Mouse (Mus musculus) intestine, postnatal 0 days (tissue): Measurements from ENCODE around the gene Smarcd2. TPM values are rescaled to one million over a fixed set of nuclear protein-coding genes. Genes with fewer than 3 reads are reported as not detected.

Experiments used
- ATAC-seq: fragments of 200-750 bp; cut with Nextera tagmentation; 2 replicates; pipeline ENCODE4 v1.8.0; 2017; ENCODE audit warnings: mild to moderate bottlenecking, moderate TSS enrichment, moderate library complexity
- H3K27ac ChIP-seq: fragments of 300-500 bp; sonication (generic); 2 replicates; pipeline ENCODE4 v1.5.1; 2014; ENCODE audit warnings: mild to moderate bottlenecking, low read depth, low read length, moderate library complexity
- H3K27me3 ChIP-seq: fragments of 300-500 bp; sonication (generic); replicated peaks from 2 replicates; pipeline ENCODE4 v1.6.1; 2014; ENCODE audit warnings: low read length, mixed read lengths; ENCODE audit not compliant: control insufficient read depth, insufficient read depth
- H3K36me3 ChIP-seq: fragments of 300-500 bp; sonication (generic); 2 replicates; pipeline ENCODE4 v1.6.1; 2014; ENCODE audit warnings: mild to moderate bottlenecking, moderate library complexity; ENCODE audit not compliant: control insufficient read depth, insufficient read depth
- H3K4me1 ChIP-seq: fragments of 300-500 bp; sonication (generic); replicated peaks from 2 replicates; pipeline ENCODE4 v1.6.1; 2014; ENCODE audit warnings: antibody characterized with exemption, low read length, mixed read lengths; ENCODE audit not compliant: control insufficient read depth, insufficient read depth
- H3K4me2 ChIP-seq: fragments of 300-500 bp; sonication (generic); replicated peaks from 2 replicates; pipeline ENCODE4 v1.6.1; 2014; ENCODE audit warnings: low read depth, mild to moderate bottlenecking, moderate library complexity
- H3K4me3 ChIP-seq: fragments of 300-500 bp; sonication (generic); 2 replicates; pipeline ENCODE4 v1.5.1; 2014; ENCODE audit warnings: low read depth, low read length
- H3K9ac ChIP-seq: fragments of 300-500 bp; sonication (generic); 2 replicates; pipeline ENCODE4 v1.6.1; 2014; ENCODE audit warnings: mild to moderate bottlenecking, low read depth, low read length
- H3K9me3 ChIP-seq: fragments of 300-500 bp; sonication (generic); 2 replicates; pipeline ENCODE4 v1.6.1; 2016; ENCODE audit warnings: mixed run types; ENCODE audit not compliant: control insufficient read depth
- CTCF ChIP-seq: sonication (generic); IDR thresholded peaks from 2 replicates; pipeline ENCODE4 v1.5.1; 2016; ENCODE audit warnings: low read depth, mild to moderate bottlenecking, control low read depth, antibody characterized with exemption, moderate library complexity
- WGBS: fragments of 180-500 bp; shearing (Covaris S2); extraction: QIAGEN DNeasy Blood & Tissue Kit; methylation state at CpG from one replicate; pipeline ENCODE4 v1.1.7; 2014; 5-methylcytosine and 5-hydroxymethylcytosine counted together
- polyA plus RNA-seq: library from polyadenylated mRNA; unstranded; fragments of >200 nt; fragmentation: Nextera tagmentation; extraction: Ambion mirVana; gene quantifications from 2 replicates; pipeline ENCODE4 v1.2.1, GENCODE M21; 2015

Smarcd2 gene
- polyA plus RNA-seq, 1 experiment from 2014 or later: 25.3 TPM

GRCm38 (mm10) chr11:106301765-106302164 lies 29.0 kb upstream of the Smarcd2 start, which contains the start of gene Gh:
Gene Gh, minus strand, starts transcription at chr11:106301865.
- Histone ChIP-seq H3K27ac (no peak within 1 kb of the TSS), H3K9me3 (no peaks in the 10 kb centered on the region), H3K4me3 (no peak within 1 kb of the TSS), H3K4me1 (no peaks in the 10 kb centered on the region), H3K4me2 (no peak within 1 kb of the TSS), H3K9ac (no peak within 1 kb of the TSS), H3K36me3 (no peaks in the 10 kb centered on the region), H3K27me3 (no peaks in the 10 kb centered on the region)
- ATAC-seq: no peak
- WGBS: 80% methylated on average over 9 of the region's 9 CpGs
- TF ChIP-seq CTCF: no peak

- WGBS: 85% methylated on average over 2 of the region's 2 CpGs
- H3K4me3 ChIP-seq: no peak overlapping the region
- TF ChIP-seq CTCF: no peak
- no peaks in the 10 kb centered on the region for H3K9me3 ChIP-seq
- H3K36me3 ChIP-seq: no peaks in the 10 kb centered on the region
- ATAC-seq: no peak
- H3K9ac ChIP-seq: no peak overlapping the region
- H3K27me3 ChIP-seq: no peaks in the 10 kb centered on the region
- no peak overlapping the region for H3K27ac ChIP-seq
- no peaks in the 10 kb centered on the region for H3K4me1 ChIP-seq
- H3K4me2 ChIP-seq: no peak overlapping the region
These were observed 19.1 kb upstream of the Smarcd2 start for GRCm38 (mm10) chr11:106291861-106292260.

- Histone ChIP-seq H3K27ac (no peak overlapping the region), H3K9ac (no peak overlapping the region), H3K4me3 (no peak overlapping the region), H3K36me3 (no peaks in the 10 kb centered on the region), H3K9me3 (no peaks in the 10 kb centered on the region), H3K27me3 (no peaks in the 10 kb centered on the region), H3K4me2 (no peak overlapping the region), H3K4me1 (no peaks in the 10 kb centered on the region)
- ATAC-seq: no peak
- 88% methylated on average over 5 of the region's 5 CpGs for WGBS
- TF ChIP-seq CTCF: no peak
These were observed 17.6 kb upstream of the Smarcd2 start for GRCm38 (mm10) chr11:106290376-106290775.

GRCm38 (mm10) chr11:106289369-106289768 lies 16.6 kb upstream of the Smarcd2 start:
- Histone ChIP-seq H3K36me3 (no peaks in the 10 kb centered on the region), H3K9me3 (no peaks in the 10 kb centered on the region), H3K4me2 (no peak overlapping the region), H3K9ac (no peak overlapping the region), H3K4me1 (no peaks in the 10 kb centered on the region), H3K4me3 (no peak overlapping the region), H3K27me3 (no peaks in the 10 kb centered on the region), H3K27ac (no peak overlapping the region)
- peak; percentile 31; the same call in 1 of the 2 replicates for ATAC-seq
- 32% methylated on average over 8 of the region's 8 CpGs for WGBS
- TF ChIP-seq CTCF: peak; percentile 69

- no peak overlapping the region for H3K27ac ChIP-seq
- no peaks in the 10 kb centered on the region for H3K36me3 ChIP-seq
- ATAC-seq: no peak
- no peak overlapping the region for H3K4me3 ChIP-seq
- WGBS: 59% methylated on average over 11 of the region's 11 CpGs
- TF ChIP-seq CTCF: no peak
- H3K9me3 ChIP-seq: no peaks in the 10 kb centered on the region
- H3K4me2 ChIP-seq: no peak overlapping the region
- H3K9ac ChIP-seq: no peak overlapping the region
- H3K4me1 ChIP-seq: no peaks in the 10 kb centered on the region
- H3K27me3 ChIP-seq: no peaks in the 10 kb centered on the region
These were observed 14.2 kb upstream of the Smarcd2 start for GRCm38 (mm10) chr11:106286987-106287386.

GRCm38 (mm10) chr11:106286206-106286605 lies 13.4 kb upstream of the Smarcd2 start:
- Histone ChIP-seq H3K36me3 (no peaks in the 10 kb centered on the region), H3K4me2 (no peak overlapping the region), H3K4me3 (no peak overlapping the region), H3K27me3 (no peaks in the 10 kb centered on the region), H3K9me3 (no peaks in the 10 kb centered on the region), H3K27ac (no peak overlapping the region), H3K9ac (no peak overlapping the region), H3K4me1 (no peaks in the 10 kb centered on the region)
- WGBS: 81% methylated on average over 7 of the region's 7 CpGs
- no peak for ATAC-seq
- TF ChIP-seq CTCF: no peak

GRCm38 (mm10) chr11:106284126-106284525 lies 11.4 kb upstream of the Smarcd2 start:
- Histone ChIP-seq H3K9me3 (no peaks in the 10 kb centered on the region), H3K36me3 (no peaks in the 10 kb centered on the region), H3K27ac (no peak overlapping the region), H3K4me1 (no peaks in the 10 kb centered on the region), H3K4me3 (no peak overlapping the region), H3K4me2 (no peak overlapping the region), H3K9ac (no peak overlapping the region), H3K27me3 (no peaks in the 10 kb centered on the region)
- WGBS: 64% methylated on average over 8 of the region's 8 CpGs
- ATAC-seq: no peak
- TF ChIP-seq CTCF: no peak
